Mouse (Mus musculus) heart, postnatal 36 days (tissue): ENCODE results near the gene Fam172a. TPM values are rescaled to one million over a fixed set of nuclear protein-coding genes. Genes with fewer than 3 reads are reported as not detected.

Source experiments
- DNase-seq, 2 experiments: peaks; one replicate each; pipeline ENCODE4 v3.0.0; 2021 to 2022
- intact Hi-C: fragments of 180-260 bp; cut with DNase I; formaldehyde crosslinking; loops from one replicate; pipeline ENCODE4 v1.15.1; 2025
- total RNA-seq, 2 experiments: library from RNA; stranded (reverse); gene quantifications; 2 replicates each; pipeline ENCODE4 v1.2.3; 2021

Fam172a gene
- total RNA-seq, 2 experiments from 2014 or later, result 11.0 to 12.1 TPM

- intact Hi-C loops, result loop anchor here (10.0 kb wide), 3 partner anchors 437 to 1077 kb away; partner anchors contain the start of genes 2210408I21Rik and Slf1
- no peak for DNase-seq
Measured at GRCm38 (mm10) chr13:78207796-78208645, 506.2 kb downstream of the Fam172a start.

GRCm38 (mm10) chr13:78208689-78209410, 507.0 kb downstream of the Fam172a start:
- intact Hi-C loops, result loop anchor here (10.0 kb wide), 3 partner anchors 436 to 1076 kb away; partner anchors contain the start of genes 2210408I21Rik and Slf1
- no peak for DNase-seq

- DNase-seq, result no peak
- intact Hi-C loops, result loop anchor here (10.0 kb wide), 3 partner anchors 435 to 1075 kb away; partner anchors contain the start of genes 2210408I21Rik and Slf1
Measured at GRCm38 (mm10) chr13:78209611-78210028, 507.8 kb downstream of the Fam172a start.

GRCm38 (mm10) chr13:78210029-78210747, 508.4 kb downstream of the Fam172a start:
- no peak for DNase-seq
- intact Hi-C loops, result no loop called here

GRCm38 (mm10) chr13:78210748-78211089, 508.9 kb downstream of the Fam172a start:
- intact Hi-C loops, result no loop called here

GRCm38 (mm10) chr13:78211231-78212010, 509.6 kb downstream of the Fam172a start:
- no peak for DNase-seq
- intact Hi-C loops, result no loop called here

More at GRCm38 (mm10) chr13:78210748-78211089, 508.9 kb downstream of the Fam172a start:
- no peak for DNase-seq

DNA sequence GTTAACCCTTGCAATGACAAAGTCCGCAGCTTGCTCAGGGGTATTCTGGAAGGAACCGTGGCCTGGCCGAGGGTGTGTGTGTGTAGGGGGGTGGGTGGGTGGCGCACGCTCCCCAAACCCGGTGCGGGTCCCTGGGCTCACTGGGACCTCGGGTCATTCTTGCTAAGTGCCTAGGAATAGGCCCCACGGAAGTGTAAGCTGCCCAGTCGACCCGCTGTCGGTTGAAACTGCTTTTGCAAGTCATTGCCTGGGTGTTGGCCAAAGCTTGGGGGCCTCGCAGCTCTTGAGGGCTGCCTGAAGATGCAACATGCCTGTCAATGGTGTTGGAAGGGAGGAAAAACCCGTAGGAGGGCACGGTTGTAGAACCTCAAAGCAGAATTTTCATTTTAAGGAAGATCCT, 510.3 kb downstream of the Fam172a start:
- intact Hi-C loops, result no loop called here
- no peak for DNase-seq

- intact Hi-C loops, result no loop called here
- no peak for DNase-seq
Measured at GRCm38 (mm10) chr13:78213155-78213554, 511.3 kb downstream of the Fam172a start.

- intact Hi-C loops, result no loop called here
- DNase-seq, result no peak
Measured at GRCm38 (mm10) chr13:78215223-78215622, 513.4 kb downstream of the Fam172a start.
